Mouse (Mus musculus) urinary bladder, postnatal 36 days (tissue): ENCODE results near the gene Ubox5.
"Not testable (repeated sequence)": the region's sequence is repeated elsewhere in the genome, so short reads cannot be mapped to it uniquely, and the experiment has no call there.

ENCODE experiments used
- DNase-seq, 2 experiments: peaks; one replicate each; pipeline ENCODE4 v3.0.0; 2022; ENCODE audit warnings: low spot score in 2 of 2, mixed read lengths in 1 of 2

Gene Ubox5

DNA sequence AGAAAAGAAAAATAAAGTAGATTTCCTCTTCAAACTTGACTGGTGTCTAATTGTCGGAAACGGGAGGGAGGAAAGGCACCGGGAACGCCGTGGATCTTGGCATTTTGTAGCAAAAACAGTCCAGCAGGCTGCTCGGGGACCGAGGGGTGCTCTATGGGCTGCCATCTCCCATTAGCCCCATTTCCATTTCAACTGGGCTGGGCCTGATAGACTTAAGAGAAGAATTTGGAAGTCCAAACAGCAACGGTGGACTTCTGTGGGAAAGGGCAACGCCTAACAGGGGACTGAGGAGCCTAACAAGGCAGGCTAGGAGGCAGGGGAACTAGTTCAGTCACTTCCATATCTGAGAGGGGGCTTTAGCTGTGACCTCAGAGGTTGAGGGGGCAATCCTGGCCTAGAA is 52.8 kb downstream of the Ubox5 start:
- no peak for DNase-seq

DNA sequence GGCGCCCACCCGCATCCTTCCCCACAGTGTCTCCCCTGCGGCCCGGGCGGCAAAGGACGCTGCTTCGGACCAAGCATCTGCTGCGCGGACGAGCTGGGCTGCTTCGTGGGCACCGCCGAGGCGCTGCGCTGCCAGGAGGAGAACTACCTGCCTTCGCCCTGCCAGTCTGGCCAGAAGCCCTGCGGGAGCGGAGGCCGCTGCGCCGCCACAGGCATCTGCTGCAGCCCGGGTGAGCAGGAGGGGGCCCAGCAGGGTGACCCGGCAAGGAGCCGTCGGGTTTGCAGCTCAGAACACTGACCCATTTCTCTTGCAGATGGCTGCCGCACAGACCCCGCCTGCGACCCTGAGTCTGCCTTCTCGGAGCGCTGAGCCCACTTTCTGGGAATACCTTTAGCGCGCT is 53.3 kb downstream of the Ubox5 start:
- not testable (repeated sequence) for DNase-seq

DNA sequence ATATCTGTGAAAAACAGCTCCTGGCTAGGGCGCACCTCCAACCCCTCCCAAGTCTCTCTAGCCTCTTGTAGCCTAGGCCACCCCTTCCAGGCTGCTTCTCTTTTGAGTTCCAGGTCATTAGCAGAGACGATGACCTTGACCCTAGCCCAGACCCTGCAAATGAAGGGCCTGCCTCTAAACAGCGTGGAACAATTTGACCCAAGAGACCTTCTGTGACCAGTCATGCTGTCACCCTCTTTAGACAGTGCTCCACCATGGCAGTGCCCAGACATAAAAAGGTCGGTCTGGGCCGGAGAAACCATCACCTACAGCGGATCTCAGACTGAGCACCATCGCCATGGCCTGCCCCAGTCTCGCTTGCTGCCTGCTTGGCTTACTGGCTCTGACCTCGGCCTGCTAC is 54.0 kb downstream of the Ubox5 start, which contains the start of gene Oxt:
Gene Oxt (plus strand): TSS at position 301 of the 400 bp plus-strand sequence.
- DNase-seq: no peak

DNA sequence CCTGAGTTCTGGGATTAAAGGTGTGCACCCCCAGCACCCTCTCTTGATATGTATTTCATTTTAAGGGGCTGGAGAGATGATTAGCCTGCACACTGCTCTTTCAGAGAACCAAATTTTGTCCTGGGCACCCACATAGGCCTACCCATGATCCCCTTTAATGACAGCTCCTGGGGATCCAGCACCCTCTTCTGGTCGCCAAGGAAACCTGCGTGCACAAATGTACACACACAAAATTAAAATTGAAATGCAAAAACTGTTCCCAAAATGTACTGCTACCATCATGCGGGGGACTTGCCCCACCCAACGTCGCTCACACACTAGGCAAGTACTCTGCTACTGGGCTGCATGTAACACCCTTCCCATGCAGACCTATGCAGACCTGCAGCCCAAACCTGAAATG is 54.9 kb downstream of the Ubox5 start:
- no peak for DNase-seq

DNA sequence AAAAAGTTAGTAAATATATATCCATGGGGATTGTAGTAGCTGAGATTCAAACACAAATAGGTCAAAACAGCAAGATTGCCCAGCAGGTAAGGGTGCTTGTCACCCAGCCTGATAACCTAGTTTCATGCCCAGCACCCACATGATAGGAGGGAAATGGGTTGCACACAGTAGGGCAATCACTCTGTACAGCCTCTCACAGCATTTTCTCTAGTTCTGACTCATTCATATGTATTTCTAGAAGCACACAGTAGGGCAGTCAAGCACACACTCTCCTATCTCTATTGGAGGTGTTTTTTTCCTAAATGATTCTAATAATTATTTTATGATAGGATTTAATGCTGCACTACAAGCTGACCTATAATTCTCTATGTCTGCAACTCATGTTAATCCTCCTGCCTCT is 59.9 kb downstream of the Ubox5 start:
- DNase-seq: no peak

DNA sequence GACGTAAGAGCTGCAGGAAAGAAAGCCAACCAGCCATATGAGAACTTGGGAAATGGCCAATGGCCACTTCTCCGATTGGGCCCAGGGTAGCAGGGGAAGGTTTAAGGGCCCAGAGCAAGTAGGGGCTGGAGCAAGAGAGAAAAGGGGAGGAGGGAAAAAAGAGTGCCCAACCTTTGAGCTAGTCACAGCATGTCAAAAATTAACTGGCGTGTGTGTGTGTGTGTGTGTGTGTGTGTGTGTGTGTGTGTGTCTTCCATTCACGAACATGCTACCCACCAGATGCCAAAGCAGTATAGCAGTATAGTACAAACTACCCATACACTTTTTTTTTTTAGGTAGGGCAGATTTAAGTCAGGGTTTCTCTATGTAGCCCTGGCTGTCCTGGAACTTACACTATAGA is 60.9 kb downstream of the Ubox5 start:
- no peak for DNase-seq

DNA sequence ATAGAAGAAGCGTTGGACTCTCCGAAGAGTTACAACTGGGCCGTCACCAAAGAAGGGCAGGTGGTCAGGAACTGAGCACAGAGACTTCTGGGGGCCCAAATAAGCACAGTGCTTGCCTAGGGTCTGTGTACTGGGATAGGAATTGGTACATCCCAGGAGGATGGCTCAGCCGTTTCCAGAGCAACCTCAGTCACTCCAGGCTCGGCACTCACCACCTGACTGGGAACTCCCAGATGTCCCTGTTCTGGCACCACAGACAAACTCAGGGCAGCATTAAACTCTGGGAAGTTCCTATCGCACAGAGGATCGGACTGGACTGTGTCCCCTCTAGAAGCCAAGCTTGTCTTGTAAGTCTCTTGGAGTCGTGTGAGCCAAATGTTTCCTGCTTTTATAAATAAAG is 64.9 kb downstream of the Ubox5 start:
- no peak for DNase-seq

DNA sequence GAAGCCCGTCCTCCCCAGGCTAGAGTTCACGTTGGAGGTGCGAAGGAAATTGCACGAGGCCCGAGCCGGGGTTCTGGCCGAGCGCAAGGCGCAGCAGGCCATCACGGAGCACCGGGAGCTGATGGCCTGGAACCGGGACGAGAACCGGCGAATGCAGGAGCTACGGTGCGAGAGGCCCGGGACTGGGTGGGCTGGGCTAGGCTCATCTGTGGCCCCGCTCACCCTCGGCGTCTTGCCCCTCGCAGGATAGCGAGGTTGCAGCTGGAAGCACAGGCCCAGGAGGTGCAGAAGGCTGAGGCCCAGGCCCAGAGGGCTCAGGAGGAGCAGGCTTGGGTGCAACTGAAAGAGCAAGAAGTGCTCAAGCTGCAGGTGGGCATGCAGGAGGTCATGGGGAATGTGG is 65.8 kb downstream of the Ubox5 start:
- no peak for DNase-seq

DNA sequence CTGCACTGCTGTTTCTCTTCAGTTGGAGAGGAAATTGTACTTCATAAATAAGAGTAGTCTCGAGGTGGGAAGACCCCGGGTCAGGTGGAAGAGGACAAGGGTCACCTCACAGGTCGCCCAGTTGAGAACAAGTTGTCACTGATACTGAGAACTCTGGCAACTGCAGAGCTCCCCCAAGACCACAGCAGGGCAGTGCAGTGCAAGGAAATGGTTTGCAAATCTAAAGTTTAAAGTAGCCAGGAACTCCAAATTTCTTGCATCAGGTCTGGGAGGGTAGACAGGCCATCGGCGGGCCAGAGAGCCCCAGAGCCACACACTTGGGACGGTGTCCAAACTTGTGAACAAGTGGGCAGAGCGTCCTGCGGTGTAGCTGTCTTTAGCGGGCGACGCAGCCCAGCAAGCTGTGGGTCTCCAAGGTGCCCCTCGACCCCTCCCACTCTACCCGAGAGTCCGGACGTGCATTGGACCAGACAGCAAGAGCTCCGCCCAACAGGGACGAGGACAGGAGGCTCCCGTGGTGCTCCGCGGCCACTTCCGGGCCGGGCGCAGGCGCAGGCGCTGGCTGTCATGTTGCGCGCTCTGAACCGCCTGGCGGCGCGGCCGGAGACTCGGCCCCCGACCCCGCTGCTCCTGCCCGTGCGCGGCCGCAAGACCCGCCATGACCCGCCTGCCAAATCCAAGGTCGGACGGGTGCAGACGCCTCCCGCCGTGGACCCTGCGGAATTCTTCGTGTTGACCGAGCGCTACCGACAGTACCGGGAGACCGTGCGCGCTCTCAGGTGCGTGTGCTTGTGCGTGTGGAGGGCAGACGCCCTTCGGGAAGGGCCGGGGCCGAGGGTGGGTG is 66.4 kb downstream of the Ubox5 start, which contains the start of gene Mrps26:
Gene Mrps26 (plus strand): TSS at position 531 of the 844 bp plus-strand sequence.
- DNase-seq: peak; percentile 83 to 91

DNA sequence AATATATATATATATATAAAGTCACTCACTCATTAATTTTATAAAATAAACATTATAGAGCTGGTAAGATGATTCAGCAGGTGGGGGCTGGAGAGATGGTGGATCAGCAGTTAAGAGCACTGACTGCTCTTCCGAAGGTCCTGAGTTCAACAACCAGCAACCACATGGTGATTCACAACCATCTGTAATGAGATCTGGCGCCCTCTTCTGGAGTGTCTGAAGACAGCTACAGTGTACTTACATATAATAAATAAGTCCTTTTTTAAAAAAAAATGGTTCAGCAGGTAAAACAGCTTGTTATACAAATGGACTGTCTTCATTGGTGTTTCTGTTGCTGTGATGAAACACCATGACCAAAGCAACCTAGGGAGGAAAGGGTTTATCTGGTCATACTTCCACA is 71.8 kb downstream of the Ubox5 start:
- DNase-seq: no peak

DNA sequence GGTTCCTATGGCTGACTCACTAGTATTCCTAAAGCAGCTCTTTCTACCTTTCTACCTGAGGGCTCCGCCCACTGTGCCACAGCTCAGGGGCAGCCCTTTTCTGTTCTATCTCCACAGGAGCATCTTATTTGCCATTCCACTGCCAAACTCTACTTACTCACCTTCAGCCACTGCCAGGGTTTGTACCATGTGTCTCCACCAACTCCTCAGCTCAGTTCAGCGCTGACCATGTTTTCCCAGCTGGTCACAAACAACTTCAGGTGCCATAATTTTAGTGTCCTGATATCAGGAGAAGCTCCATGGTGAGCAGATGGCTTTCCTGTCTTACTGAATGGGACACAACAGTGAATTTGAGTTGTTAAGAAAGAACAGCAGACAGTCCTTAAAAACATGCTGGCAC is 72.4 kb downstream of the Ubox5 start:
- DNase-seq: no peak

DNA sequence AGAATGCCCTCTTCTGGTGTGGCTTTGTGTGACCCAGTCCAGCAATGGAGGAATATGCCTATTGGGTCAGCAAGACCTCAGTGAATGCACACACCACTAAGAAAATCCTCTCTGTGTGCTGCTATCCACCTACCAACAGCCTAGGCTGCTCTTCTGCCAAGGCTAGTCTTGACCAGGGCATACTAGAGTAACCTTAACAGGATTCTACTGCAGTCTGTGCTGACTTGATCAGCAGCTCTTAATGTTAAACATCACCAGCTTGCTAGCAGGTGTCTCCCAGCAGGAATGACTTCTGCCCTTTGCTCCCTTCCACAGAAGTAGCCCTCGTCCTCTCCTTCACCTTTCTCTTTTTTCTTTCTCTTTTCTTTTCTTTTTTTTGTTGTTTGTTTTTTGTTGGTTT is 73.5 kb downstream of the Ubox5 start:
- no peak for DNase-seq

DNA sequence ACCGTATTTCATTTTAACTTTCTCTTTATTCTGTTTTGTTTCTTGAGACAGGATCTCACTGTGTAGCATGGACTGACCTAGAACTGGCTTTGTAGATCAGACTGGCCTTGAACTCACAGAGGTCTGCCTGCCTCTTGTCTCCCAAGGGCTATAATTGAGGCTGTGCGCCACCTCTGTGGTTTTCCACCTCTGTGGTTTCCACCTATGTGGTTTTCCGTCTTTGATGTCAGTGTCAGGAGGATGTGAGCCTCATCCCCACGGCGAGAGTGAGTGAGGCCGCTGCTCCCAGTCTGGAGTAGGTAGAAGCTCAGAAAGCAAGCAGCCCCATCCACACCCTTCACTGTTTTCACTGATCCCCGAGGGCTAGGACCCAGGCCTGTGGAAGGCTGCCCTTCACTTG is 75.0 kb downstream of the Ubox5 start:
- DNase-seq: no peak

DNA sequence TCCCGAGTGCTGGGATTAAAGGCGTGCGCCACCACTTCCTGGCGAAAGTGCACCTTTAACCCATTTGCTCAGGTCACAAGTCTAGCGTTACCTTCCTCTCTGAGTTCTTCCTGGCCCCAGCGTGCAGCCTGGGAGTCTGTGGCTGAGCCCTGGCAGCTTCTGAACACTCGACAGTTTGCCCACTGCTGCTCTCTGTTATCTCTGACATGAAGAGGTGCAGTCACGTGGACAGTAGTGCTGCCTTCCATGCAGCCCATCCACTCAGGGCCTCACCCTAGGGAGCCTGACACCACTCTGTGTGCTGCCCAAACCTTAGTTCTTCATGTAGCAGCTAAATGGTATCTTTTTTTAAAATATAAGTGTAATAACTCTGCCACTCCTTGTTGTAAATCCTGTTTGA is 82.9 kb downstream of the Ubox5 start:
- no peak for DNase-seq

DNA sequence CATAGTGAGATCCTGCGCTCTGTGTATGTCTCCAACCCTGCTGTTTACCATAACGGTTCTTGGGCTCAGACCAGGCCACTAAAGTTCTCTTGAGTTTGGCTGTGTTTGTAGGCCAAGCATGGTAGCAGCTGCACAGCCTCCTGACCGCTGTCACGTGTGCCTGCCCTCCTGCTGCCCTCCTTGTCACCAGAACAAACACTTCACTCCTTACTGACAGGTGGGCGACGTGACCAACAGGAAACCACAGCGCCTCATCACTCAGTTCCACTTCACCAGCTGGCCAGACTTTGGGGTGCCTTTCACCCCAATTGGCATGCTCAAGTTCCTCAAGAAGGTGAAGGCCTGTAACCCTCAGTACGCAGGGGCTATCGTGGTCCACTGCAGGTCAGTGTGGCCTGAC is 89.6 kb downstream of the Ubox5 start:
- no peak for DNase-seq
